Mouse (Mus musculus): Measurements from ENCODE around the gene Efcab8.
"Not testable (repeated sequence)": the region's sequence is repeated elsewhere in the genome, so short reads cannot be mapped to it uniquely, and the experiment has no call there.

Gene Efcab8

DNA sequence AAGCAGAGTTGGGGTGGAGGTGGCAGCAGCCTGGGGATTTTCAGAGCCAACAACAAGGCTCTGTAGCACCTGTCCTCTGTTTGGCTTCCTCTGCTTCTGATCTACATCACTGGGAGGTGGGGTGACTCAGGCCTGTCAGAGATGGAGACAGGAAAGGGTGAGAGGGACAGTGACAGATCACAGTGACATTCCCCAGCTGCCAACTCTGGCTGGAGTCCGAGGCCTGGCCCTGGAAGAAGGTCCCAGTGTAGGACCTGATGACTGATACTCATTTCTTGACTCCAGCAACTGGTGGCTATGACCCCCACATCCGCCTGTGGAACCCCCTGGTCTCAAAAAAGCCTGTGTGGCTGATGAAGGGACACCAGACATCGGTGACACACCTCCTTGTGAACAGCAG is 30.2 kb downstream of the Efcab8 start:
- in situ Hi-C loops (cut with MboI; ENCODE audit: low pct_unique_long_range_greater_than_20kb in 1 of 2, low sequenced_read_pairs in 2 of 2, unreplicated experiment in 1 of 2), result no loop called here

DNA sequence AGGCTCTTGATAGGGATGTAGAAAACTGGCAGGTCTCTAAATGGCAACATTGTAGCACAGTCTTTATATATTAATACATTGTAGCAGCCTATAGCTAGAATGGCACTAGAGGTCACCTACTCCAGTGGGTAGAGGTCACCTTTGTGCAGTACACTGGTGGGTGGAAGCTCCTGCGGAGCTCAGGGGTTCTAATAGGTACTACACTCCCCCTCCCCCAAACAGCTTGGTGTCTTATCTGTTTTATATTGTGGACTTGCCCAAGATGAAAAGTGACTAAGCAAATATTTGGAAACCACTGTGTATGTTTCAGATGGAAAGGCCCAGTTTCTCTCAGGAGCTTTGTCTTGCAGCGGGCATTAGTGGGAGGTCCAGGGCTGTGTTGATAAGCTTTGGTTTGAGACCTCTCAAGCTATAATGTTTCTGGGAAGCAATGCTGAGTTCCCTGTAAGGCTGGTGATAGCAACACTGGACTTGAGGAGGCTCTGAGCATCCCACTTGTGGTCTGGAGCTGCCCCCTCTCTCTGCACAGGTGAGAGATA is 42.3 kb downstream of the Efcab8 start:
- in situ Hi-C loops (cut with MboI; ENCODE audit: low pct_unique_long_range_greater_than_20kb in 1 of 2, low sequenced_read_pairs in 2 of 2, unreplicated experiment in 1 of 2), result no loop called here

- in situ Hi-C loops (cut with MboI; ENCODE audit: low pct_unique_long_range_greater_than_20kb in 1 of 2, low sequenced_read_pairs in 2 of 2, unreplicated experiment in 1 of 2), result no loop called here
Measured at GRCm38 (mm10) chr2:153824593-153824992, 44.9 kb downstream of the Efcab8 start.

GRCm38 (mm10) chr2:153825900-153826299 is 46.2 kb downstream of the Efcab8 start:
- in situ Hi-C loops (cut with MboI; ENCODE audit: low pct_unique_long_range_greater_than_20kb in 1 of 2, low sequenced_read_pairs in 2 of 2, unreplicated experiment in 1 of 2), result not testable (repeated sequence)

- in situ Hi-C loops (cut with MboI; ENCODE audit: low pct_unique_long_range_greater_than_20kb in 1 of 2, low sequenced_read_pairs in 2 of 2, unreplicated experiment in 1 of 2), result no loop called here
Measured at GRCm38 (mm10) chr2:153827171-153827830, 47.6 kb downstream of the Efcab8 start.

- in situ Hi-C loops (cut with MboI; ENCODE audit: low pct_unique_long_range_greater_than_20kb in 1 of 2, low sequenced_read_pairs in 2 of 2, unreplicated experiment in 1 of 2), result no loop called here
Measured at GRCm38 (mm10) chr2:153828704-153829103, 49.0 kb downstream of the Efcab8 start.

GRCm38 (mm10) chr2:153833291-153833690 is 53.6 kb downstream of the Efcab8 start:
- in situ Hi-C loops (cut with MboI; ENCODE audit: low pct_unique_long_range_greater_than_20kb in 1 of 2, low sequenced_read_pairs in 2 of 2, unreplicated experiment in 1 of 2), result no loop called here

DNA sequence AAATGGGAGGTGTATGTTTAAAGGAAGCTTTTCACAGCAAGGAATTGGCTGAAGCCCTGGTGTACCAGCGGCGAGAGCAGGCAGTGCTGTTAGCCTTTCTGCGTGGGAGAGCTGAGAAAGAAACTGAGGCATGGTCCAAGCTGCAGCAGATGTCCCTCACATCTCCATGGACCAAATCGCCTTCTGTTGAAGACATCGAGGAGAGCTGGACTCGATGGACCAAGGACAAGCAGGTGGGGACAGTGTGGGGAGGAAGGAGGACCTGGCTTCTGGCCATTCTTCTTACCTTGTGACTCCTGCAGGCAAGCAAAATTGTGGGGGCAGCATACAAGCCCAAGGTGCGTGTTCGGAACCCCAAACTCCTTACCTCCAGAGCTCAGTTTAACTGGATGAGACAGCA is 63.1 kb downstream of the Efcab8 start:
- in situ Hi-C loops (cut with MboI; ENCODE audit: low pct_unique_long_range_greater_than_20kb in 1 of 2, low sequenced_read_pairs in 2 of 2, unreplicated experiment in 1 of 2), result no loop called here

DNA sequence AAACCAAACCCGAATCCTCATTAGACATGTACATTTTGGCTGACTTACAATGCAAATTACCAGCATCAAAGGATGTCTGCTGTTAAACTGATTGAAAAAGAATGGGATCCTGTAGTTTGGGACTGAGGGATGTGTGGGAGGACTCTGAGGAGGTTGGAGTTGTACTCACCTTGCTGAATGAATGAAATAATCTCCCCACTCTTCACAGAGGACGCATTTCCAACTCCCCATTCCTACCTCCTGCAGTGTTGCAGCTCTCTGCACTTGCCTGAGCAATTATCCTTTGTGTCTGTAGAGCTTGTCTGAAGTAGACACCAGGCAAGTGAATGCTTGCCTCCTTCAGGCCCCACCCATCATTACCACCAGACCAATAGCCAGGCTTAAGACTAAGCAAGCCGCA is 68.7 kb downstream of the Efcab8 start:
- in situ Hi-C loops (cut with MboI; ENCODE audit: low pct_unique_long_range_greater_than_20kb in 1 of 2, low sequenced_read_pairs in 2 of 2, unreplicated experiment in 1 of 2), result no loop called here

GRCm38 (mm10) chr2:153850351-153851029 is 70.8 kb downstream of the Efcab8 start:
- in situ Hi-C loops (cut with MboI; ENCODE audit: low pct_unique_long_range_greater_than_20kb in 1 of 2, low sequenced_read_pairs in 2 of 2, unreplicated experiment in 1 of 2), result no loop called here

DNA sequence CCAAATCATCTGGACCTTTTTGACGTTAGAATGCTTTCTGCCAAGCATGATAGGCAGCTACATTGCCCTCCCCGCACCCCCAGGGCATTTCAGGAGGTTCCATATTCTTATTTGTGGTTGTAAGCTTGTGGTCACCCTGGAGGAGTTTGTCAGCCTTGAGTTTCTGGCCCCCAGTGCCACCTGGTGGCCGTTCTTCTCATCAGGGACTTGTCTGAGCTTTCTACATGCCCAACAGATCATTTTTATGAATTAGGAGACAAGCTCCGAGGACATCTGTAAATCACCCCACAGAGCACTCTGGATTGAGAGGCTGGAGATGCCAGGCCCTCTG is 71.3 kb downstream of the Efcab8 start:
- in situ Hi-C loops (cut with MboI; ENCODE audit: low pct_unique_long_range_greater_than_20kb in 1 of 2, low sequenced_read_pairs in 2 of 2, unreplicated experiment in 1 of 2), result no loop called here

GRCm38 (mm10) chr2:153853544-153853943 is 73.8 kb downstream of the Efcab8 start:
- in situ Hi-C loops (cut with MboI; ENCODE audit: low pct_unique_long_range_greater_than_20kb in 1 of 2, low sequenced_read_pairs in 2 of 2, unreplicated experiment in 1 of 2), result no loop called here

- in situ Hi-C loops (cut with MboI; ENCODE audit: low pct_unique_long_range_greater_than_20kb in 1 of 2, low sequenced_read_pairs in 2 of 2, unreplicated experiment in 1 of 2), result no loop called here
Measured at GRCm38 (mm10) chr2:153859581-153859980, 79.8 kb downstream of the Efcab8 start.

DNA sequence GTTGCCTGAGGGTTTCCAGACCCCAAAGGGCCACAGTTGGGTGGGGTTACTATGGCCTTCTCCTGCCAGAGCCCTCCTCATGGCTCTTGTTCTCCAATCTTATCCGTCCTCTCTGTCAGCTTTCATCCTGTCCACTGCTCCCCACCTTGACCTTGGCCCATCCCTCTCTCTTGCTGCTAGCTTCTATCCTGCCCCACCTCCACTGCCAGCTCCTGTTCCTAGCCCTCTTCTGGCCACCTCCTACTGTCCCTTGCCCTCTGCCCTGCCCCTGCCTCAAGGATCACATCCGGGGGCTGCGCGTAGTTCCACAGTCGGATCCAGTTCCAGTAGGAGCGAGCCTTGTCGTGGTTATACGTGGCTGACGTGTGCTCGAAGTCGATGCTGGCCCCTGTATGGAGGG is 80.6 kb downstream of the Efcab8 start:
- in situ Hi-C loops (cut with MboI; ENCODE audit: low pct_unique_long_range_greater_than_20kb in 1 of 2, low sequenced_read_pairs in 2 of 2, unreplicated experiment in 1 of 2), result no loop called here

- in situ Hi-C loops (cut with MboI; ENCODE audit: low pct_unique_long_range_greater_than_20kb in 1 of 2, low sequenced_read_pairs in 2 of 2, unreplicated experiment in 1 of 2), result no loop called here
Measured at GRCm38 (mm10) chr2:153860715-153861114, 81.0 kb downstream of the Efcab8 start.

DNA sequence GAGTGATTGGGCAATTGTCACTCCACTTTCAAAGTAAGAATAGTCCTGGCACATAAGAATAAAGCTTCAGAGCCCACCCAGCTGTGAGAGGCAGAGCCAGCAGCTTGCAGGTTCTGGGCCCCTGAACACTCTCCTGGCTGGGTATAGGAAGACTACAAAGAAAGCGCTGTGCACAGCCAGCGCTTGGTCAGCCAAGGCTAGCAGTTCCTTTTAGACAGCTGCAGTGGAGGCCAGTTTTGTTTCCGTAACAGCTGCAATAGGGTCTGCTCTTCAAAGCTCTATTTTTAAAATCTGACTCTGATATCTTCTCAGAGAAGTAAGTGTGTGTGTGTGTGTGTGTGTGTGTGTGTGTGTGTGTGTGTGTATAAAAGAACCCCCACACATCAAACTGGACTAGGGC is 82.2 kb downstream of the Efcab8 start:
- in situ Hi-C loops (cut with MboI; ENCODE audit: low pct_unique_long_range_greater_than_20kb in 1 of 2, low sequenced_read_pairs in 2 of 2, unreplicated experiment in 1 of 2), result no loop called here

DNA sequence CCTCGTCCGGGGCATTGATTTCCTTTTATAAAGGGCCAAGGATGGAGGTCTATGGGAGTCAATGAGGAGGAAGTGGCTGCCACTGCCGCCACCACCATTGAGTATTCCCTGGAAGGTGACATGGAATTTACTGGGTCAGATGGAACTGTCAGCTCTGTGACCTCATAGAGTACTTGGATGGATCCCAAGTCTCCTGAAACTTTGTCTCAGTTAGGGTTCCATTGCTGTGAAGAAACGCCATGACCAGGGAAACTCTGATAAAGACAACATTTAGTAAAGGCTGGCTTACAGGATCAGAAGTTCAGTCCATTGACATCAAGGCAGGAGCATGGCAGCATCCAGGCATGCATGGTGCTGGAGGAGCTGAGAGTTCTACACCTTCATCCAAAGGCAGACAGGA is 91.3 kb downstream of the Efcab8 start, which contains the start of gene Sun5:
Gene Sun5, minus strand, starts transcription at position 101 of the 400 bp plus-strand sequence.
- in situ Hi-C loops (cut with MboI; ENCODE audit: low pct_unique_long_range_greater_than_20kb in 1 of 2, low sequenced_read_pairs in 2 of 2, unreplicated experiment in 1 of 2), result no loop called here

GRCm38 (mm10) chr2:153874745-153875144 is 95.0 kb downstream of the Efcab8 start, which contains the start of gene Bpifb2:
TSS of gene Bpifb2 (plus strand) at chr2:153875045.
- in situ Hi-C loops (cut with MboI; ENCODE audit: low pct_unique_long_range_greater_than_20kb in 1 of 2, low sequenced_read_pairs in 2 of 2, unreplicated experiment in 1 of 2), result no loop called here
